Mouse (Mus musculus) CH12.LX (cell line): ENCODE data around the gene Nup35. TPM values are rescaled to one million over a fixed set of nuclear protein-coding genes. Genes with fewer than 3 reads are reported as not detected.

Experiments used
- DNase-seq: peaks from one replicate; pipeline ENCODE4 v3.0.0-alpha.2; 2013; ENCODE audit errors: extremely low read depth
- H3K27ac ChIP-seq: 2 replicates; pipeline ENCODE4 v1.5.1; 2012; ENCODE audit warnings: low read depth, mild to moderate bottlenecking, control low read depth, moderate library complexity; ENCODE audit not compliant: insufficient read depth
- H3K27me3 ChIP-seq: replicated peaks from 2 replicates; pipeline ENCODE3; 2012; ENCODE audit warnings: inconsistent platforms
- H3K36me3 ChIP-seq, 2 experiments: replicated peaks in 1 of 2; 2 replicates each; pipeline versions ENCODE3 to v1.6.1; 2012; ENCODE audit warnings: inconsistent platforms in 1 of 2, low read length in 1 of 2, mild to moderate bottlenecking in 1 of 2, mixed read lengths in 1 of 2, moderate library complexity in 1 of 2; ENCODE audit not compliant: control insufficient read depth in 1 of 2, insufficient read depth in 1 of 2
- H3K4me1 ChIP-seq, 2 experiments: 2 replicates each; pipeline ENCODE4 v1.6.1; 2012; ENCODE audit warnings: inconsistent platforms in 1 of 2, moderate library complexity in 1 of 2; ENCODE audit not compliant: insufficient read depth in 2 of 2, control insufficient read depth in 1 of 2
- H3K4me2 ChIP-seq: 2 replicates; pipeline ENCODE4 v1.6.1; 2012; ENCODE audit warnings: low read depth, mild to moderate bottlenecking, control low read depth; ENCODE audit not compliant: poor library complexity, insufficient read depth, severe bottlenecking
- H3K4me3 ChIP-seq, 3 experiments: fragments of 150-350 bp in 1 of 3; sonication (generic) in 1 of 3; replicated peaks in 1 of 3; 2 replicates each; pipeline versions ENCODE3 to v1.5.1; 2011 to 2012; ENCODE audit warnings: low read depth in 2 of 3, low read length in 2 of 3, mild to moderate bottlenecking in 2 of 3, moderate library complexity in 2 of 3, control low read depth in 1 of 3, improper control_type of control experiment in 1 of 3, inconsistent platforms in 1 of 3, mixed read lengths in 1 of 3; ENCODE audit not compliant: poor library complexity in 1 of 3
- H3K79me2 ChIP-seq: replicated peaks from 2 replicates; pipeline ENCODE4 v1.6.1; 2012; ENCODE audit warnings: mild to moderate bottlenecking, moderate library complexity; ENCODE audit not compliant: control insufficient read depth, poor library complexity, insufficient read depth, severe bottlenecking; ENCODE audit errors: extremely low read depth
- H3K9ac ChIP-seq: 2 replicates; pipeline ENCODE4 v1.6.1; 2012; ENCODE audit warnings: low read depth, mild to moderate bottlenecking, control low read depth, moderate library complexity; ENCODE audit not compliant: insufficient read depth
- H3K9me3 ChIP-seq: replicated peaks from 2 replicates; pipeline ENCODE3; 2012; ENCODE audit warnings: low read length, inconsistent platforms, mixed read lengths
- CTCF ChIP-seq, 2 experiments: IDR thresholded peaks in 1 of 2; conservative IDR thresholded peaks in 1 of 2; 2 replicates each; pipeline ENCODE4 v1.5.1; 2011 to 2012; ENCODE audit warnings: low read depth in 2 of 2, low read length in 2 of 2, improper control_type of control experiment in 1 of 2, inconsistent platforms in 1 of 2, mild to moderate bottlenecking in 1 of 2, moderate library complexity in 1 of 2
- RAD21 ChIP-seq: IDR thresholded peaks from 2 replicates; pipeline ENCODE4 v1.6.1; 2011; ENCODE audit warnings: low read depth, mild to moderate bottlenecking, low read length, improper control_type of control experiment, moderate library complexity
- SMC3 ChIP-seq: IDR thresholded peaks from 2 replicates; pipeline ENCODE4 v1.6.1; 2011; ENCODE audit warnings: low read depth, low read length, improper control_type of control experiment
- TCF12 ChIP-seq: IDR thresholded peaks from 2 replicates; pipeline ENCODE4 v1.6.1; 2014; ENCODE audit warnings: low read depth, mild to moderate bottlenecking, inconsistent platforms, low read length, improper control_type of control experiment
- dilution Hi-C: fragments of 300-500 bp; cut with MboI; formaldehyde crosslinking; loops from 2 replicates; pipeline ENCODE4 v1.14.3; 2020; ENCODE audit warnings: low sequenced_read_pairs; ENCODE audit not compliant: extremely low pct_unique_long_range_greater_than_20kb, extremely low pct_ligation_motif_present
- in situ Hi-C: fragments of 300-500 bp; cut with MboI; formaldehyde crosslinking; loops from 3 replicates; pipeline ENCODE4 v1.14.3; 2019; ENCODE audit warnings: low sequenced_read_pairs, low pct_ligation_motif_present, low pct_unique_long_range_greater_than_20kb, mixed read lengths
- polyA plus RNA-seq: library from polyadenylated mRNA; unstranded; fragments of >175 nt; gene quantifications from 2 replicates; pipeline ENCODE4 v1.2.1, GENCODE M21; 2012; ENCODE audit warnings: low read depth; ENCODE audit not compliant: insufficient read length
- total RNA-seq, 2 experiments: library from RNA; depleted of rRNA; stranded (reverse); fragments of 300-350 nt in 1 of 2; fragments of >200 nt in 1 of 2; gene quantifications; 2 replicates each; pipeline ENCODE4 v1.2.3; 2012 to 2014

Nup35 gene
- total and polyA plus RNA-seq, 3 experiments: 37.9 to 161 (median 53.2) TPM

DNA sequence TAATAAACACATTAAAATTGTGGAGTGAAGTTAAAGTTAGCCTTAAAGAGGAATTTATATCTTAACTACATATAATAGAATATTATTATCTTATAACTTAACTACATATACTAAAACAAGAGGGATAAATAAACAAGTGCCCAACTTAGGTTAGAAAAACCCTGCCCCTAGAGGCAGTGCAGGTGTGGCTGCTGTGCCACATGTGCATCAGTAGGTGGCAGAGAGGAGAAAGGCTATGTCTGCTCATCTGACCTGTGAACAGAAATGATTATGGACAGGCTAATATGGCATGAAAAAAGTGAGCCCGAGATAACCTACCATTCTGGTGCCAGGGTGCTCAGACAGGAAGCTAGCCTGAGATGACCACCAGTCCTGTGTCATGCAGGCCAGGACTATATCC, 90.4 kb downstream of the Nup35 start:
- peak; percentile 27 for DNase-seq
- Histone ChIP-seq H3K9ac (no peak overlapping the region), H3K27me3 (no peaks in the 10 kb centered on the region), H3K79me2 (no peaks in the 10 kb centered on the region), H3K4me3 (no peak overlapping the region), H3K27ac (no peak overlapping the region), H3K9me3 (no peaks in the 10 kb centered on the region), H3K36me3 (no peaks in the 10 kb centered on the region), H3K4me1 (no peaks in the 10 kb centered on the region), H3K4me2 (no peak overlapping the region)
- dilution Hi-C loops (no loop called here), in situ Hi-C loops (no loop called here)
- no peak for TF ChIP-seq TCF12
- peak; percentile 50 for TF ChIP-seq RAD21
- peak; percentile 54 for TF ChIP-seq SMC3
- peak in 1 of 2 experiments; percentile 94; a peak in 2 of 4 replicates for TF ChIP-seq CTCF (conservative IDR thresholded peaks at IDR 0.05 in 1 of 2, IDR thresholded peaks at IDR 0.05 in 1 of 2; ENCODE audit: low read depth in 2 of 2, low read length in 2 of 2)

Other genes with a start within 250 kb of the Nup35 start
- not detected in 2 replicates for gene Frzb, start 169.6 kb upstream of the Nup35 start, total RNA-seq (2012; rRNA removed)
- not detected in 2 replicates for gene Frzb, start 169.6 kb upstream of the Nup35 start, total RNA-seq (2014; rRNA removed)
- gene Frzb, start 169.6 kb upstream of the Nup35 start, polyA plus RNA-seq: not detected in 2 replicates
- gene Nckap1, start 35.9 kb upstream of the Nup35 start, total RNA-seq (2012; rRNA removed): 3.9 and 4.2 TPM in 2 replicates
- 6.8 and 7.6 TPM in 2 replicates for gene Nckap1, start 35.9 kb upstream of the Nup35 start, total RNA-seq (2014; rRNA removed)
- gene Nckap1, start 35.9 kb upstream of the Nup35 start, polyA plus RNA-seq: 7.1 and 7.7 TPM in 2 replicates
- gene Dusp19, start 191 bp upstream of the Nup35 start, total RNA-seq (2012; rRNA removed): 19.0 TPM in 2 replicates
- gene Dusp19, start 191 bp upstream of the Nup35 start, total RNA-seq (2014; rRNA removed): 27.3 and 29.8 TPM in 2 replicates
- gene Dusp19, start 191 bp upstream of the Nup35 start, polyA plus RNA-seq: 22.7 and 23.1 TPM in 2 replicates